Mouse (Mus musculus) bone marrow macrophage, adult 2 months (primary cell): ENCODE measurements around the gene Rpap3. TPM values are rescaled to one million over a fixed set of nuclear protein-coding genes. Genes with fewer than 3 reads are reported as not detected.

Experiments used
- H3K27ac ChIP-seq: 2 replicates; pipeline ENCODE4 v1.5.1; 2012; ENCODE audit warnings: low read depth, low read length; ENCODE audit not compliant: insufficient read depth
- H3K4me1 ChIP-seq: 2 replicates; pipeline ENCODE4 v1.6.1; 2012; ENCODE audit warnings: low read length; ENCODE audit not compliant: control insufficient read depth, insufficient read depth
- H3K4me3 ChIP-seq: 2 replicates; pipeline ENCODE4 v1.5.1; 2012; ENCODE audit warnings: mild to moderate bottlenecking, low read length, moderate library complexity; ENCODE audit not compliant: insufficient read depth
- CTCF ChIP-seq: IDR thresholded peaks from 2 replicates; pipeline ENCODE4 v1.5.1; 2012; ENCODE audit warnings: low read depth, mild to moderate bottlenecking, low read length, moderate library complexity
- POLR2A ChIP-seq: IDR thresholded peaks from 2 replicates; pipeline ENCODE4 v1.6.1; 2012; ENCODE audit warnings: mild to moderate bottlenecking, low read depth, low read length, borderline replicate concordance
- polyA plus RNA-seq: library from polyadenylated mRNA; stranded (reverse); fragments of >200 nt; gene quantifications from 2 replicates; pipeline ENCODE4 v1.2.4, GENCODE M21; 2012; ENCODE audit not compliant: missing spikeins, insufficient read depth, insufficient read length

Gene Rpap3
- polyA plus RNA-seq, 1 experiment = 10.4 TPM

DNA sequence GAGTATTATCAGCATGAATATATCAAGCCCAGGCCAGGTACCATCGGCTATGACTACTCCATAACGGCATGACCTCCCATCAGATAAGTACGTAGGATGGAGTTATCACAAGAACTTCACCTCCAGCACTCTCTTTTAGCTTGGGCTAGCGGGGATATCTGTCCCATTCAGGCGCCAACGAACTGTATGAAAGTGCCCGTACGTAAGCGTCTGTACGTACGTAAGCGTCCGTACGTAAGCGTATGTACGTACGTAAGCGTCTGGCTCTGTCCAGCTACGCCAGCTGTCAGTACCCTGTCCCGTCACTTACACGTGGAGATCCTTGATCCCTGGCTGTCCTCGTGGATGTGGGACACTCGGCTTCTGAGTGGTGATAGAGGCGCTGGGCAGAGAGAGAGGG lies 41.1 kb upstream of the Rpap3 start:
- Histone ChIP-seq H3K4me3 (no peak overlapping the region), H3K4me1 (peaks cover 7% of the 10 kb centered on the region; the same call in 1 of the 2 replicates), H3K27ac (no peak overlapping the region)
- TF ChIP-seq POLR2A = no peak
- no peak for TF ChIP-seq CTCF

DNA sequence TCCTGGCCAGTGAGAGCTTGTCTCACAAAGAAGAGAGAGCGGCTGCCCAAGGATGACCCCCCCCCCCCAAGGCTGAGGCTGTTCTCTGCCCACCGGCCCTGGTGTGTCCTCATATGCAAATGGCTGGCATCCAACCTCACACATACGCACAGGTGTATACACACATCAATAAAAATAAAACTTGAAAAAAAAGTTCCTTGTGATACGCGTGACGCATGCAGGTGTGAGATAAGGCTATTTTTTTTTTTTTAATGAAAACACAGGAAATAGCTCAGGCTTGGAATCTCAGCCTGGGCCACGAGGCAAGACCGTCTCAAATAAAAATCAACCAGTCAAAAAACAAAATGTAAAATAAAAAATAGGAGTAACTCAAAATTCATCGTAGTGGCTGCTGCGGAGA lies 40.7 kb upstream of the Rpap3 start:
- TF ChIP-seq CTCF (no peak), POLR2A (no peak)
- H3K27ac ChIP-seq = no peak overlapping the region
- H3K4me3 ChIP-seq = no peak overlapping the region
- H3K4me1 ChIP-seq = peaks cover 7% of the 10 kb centered on the region; the same call in 1 of the 2 replicates

DNA sequence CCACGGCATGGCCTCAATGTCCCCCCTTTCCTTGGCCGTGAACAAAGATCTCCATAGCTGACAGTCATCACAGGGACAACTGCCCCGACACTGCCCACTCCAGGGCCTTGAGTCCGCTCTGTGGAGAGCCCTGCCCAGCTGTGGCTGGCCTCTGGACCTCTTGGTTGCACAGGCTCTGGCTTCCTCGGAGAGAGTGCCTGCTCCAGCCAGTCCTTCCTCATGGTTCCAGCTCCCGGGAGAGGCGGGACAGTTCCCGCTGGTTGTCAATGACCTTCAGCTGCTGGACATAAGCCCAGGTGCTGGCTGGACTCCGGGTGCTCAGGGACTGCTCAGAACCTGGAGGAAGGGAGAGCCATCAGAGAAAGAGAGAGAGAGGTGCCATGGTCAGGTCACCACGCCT lies 39.7 kb upstream of the Rpap3 start:
- TF ChIP-seq POLR2A = no peak
- no peak for TF ChIP-seq CTCF
- no peak overlapping the region for H3K27ac ChIP-seq
- H3K4me3 ChIP-seq = no peak overlapping the region
- peaks cover under 1% of the 10 kb centered on the region; the same call in 1 of the 2 replicates for H3K4me1 ChIP-seq

- H3K27ac ChIP-seq = no peak overlapping the region
- H3K4me1 ChIP-seq = no peaks in the 10 kb centered on the region
- H3K4me3 ChIP-seq = no peak overlapping the region
- TF ChIP-seq POLR2A = no peak
Observed at GRCm38 (mm10) chr15:97744930-97745329, 39.3 kb upstream of the Rpap3 start.

DNA sequence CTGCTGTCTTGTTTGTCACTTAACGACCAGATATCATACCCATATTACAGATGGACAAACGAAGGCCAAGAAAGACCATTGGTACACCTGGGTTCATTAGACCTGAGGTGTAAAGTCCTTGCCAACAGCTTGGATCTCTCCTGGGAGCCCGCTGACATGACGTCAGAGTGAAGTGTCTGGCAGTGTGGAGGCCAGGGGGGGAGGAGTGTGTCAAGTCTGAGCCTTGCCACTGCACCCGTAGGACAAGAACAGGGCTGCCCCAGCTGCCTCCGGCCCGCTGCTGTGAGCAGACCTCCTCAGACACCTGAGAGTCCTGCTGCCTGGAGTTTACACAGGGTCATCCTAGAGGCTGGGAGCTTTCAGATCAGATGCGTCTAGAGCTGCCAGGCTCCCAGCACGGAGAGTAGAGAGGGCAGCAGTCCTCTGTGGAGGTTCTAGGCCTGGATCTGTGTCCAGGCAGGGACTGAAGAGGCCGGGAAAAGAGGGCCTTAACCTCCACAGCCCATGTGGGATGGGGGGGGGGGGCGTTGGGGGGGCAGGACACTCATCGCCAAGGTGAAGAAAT lies 38.4 kb upstream of the Rpap3 start:
- H3K4me1 ChIP-seq = no peaks in the 10 kb centered on the region
- H3K4me3 ChIP-seq = no peak overlapping the region
- no peak overlapping the region for H3K27ac ChIP-seq
- TF ChIP-seq CTCF (no peak), POLR2A (no peak)

GRCm38 (mm10) chr15:97743210-97743609 lies 37.6 kb upstream of the Rpap3 start:
- no peak overlapping the region for H3K4me3 ChIP-seq
- no peaks in the 10 kb centered on the region for H3K4me1 ChIP-seq
- no peak overlapping the region for H3K27ac ChIP-seq
- no peak for TF ChIP-seq CTCF
- no peak for TF ChIP-seq POLR2A

DNA sequence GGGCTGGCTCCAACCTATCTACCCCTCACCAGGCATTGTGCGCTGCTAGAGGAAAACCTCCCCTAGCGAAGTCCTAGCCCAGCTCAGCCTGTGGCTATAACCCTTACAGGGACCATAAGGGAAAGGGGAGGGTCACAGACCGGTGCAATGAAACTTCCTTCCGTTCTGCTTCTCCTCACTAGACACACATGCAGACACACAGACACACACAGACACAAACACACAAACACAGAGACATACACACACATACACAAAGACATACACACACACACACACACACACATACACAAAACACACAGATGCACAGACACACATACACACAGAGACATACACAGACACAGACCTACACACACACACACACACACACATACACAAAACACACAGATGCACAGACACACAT lies 37.0 kb upstream of the Rpap3 start:
- H3K4me1 ChIP-seq = no peaks in the 10 kb centered on the region
- no peak for TF ChIP-seq POLR2A
- TF ChIP-seq CTCF = no peak
- no peak overlapping the region for H3K27ac ChIP-seq
- H3K4me3 ChIP-seq = no peak overlapping the region

DNA sequence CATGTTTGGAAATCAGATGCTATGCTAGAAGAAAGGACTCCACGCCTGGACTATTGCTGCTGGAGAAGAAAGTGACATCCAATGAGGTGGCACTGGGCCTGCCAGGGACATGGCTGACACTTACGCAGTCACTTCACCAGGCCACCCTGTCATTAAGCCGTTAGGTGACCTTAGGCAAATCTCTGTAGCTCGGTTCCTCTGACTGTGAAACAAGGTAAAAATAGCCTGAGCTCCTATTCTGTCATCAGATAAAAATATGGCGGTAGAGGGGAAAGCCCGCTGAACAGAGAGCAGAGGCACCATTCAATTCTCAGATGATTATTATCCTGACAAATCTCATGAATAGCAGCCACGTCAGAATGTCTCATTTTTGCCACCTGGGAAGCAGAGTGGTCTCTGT lies 36.4 kb upstream of the Rpap3 start:
- no peak overlapping the region for H3K4me3 ChIP-seq
- H3K4me1 ChIP-seq = no peaks in the 10 kb centered on the region
- no peak for TF ChIP-seq POLR2A
- TF ChIP-seq CTCF = no peak
- H3K27ac ChIP-seq = no peak overlapping the region

DNA sequence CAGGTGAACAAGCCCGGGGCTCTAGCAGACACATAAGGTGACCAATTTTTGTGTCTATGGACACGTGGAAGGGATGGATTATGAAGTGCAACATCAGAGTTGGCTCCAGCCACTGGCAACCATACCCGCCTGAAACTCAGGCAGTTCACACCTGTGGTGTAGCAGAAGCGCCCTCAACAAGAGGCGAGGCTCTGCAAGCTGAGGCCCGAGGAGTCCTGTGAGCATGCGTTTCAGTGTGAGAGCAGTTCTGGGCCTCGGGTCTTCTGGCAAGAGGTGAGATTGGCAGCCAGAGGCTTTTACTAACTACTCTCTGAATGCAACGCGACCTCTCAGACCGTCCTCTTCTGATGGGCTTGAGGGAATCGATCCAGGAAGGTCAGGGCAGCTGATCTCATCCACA lies 36.0 kb upstream of the Rpap3 start:
- no peak overlapping the region for H3K4me3 ChIP-seq
- no peak overlapping the region for H3K27ac ChIP-seq
- TF ChIP-seq POLR2A (no peak), CTCF (no peak)
- no peaks in the 10 kb centered on the region for H3K4me1 ChIP-seq

DNA sequence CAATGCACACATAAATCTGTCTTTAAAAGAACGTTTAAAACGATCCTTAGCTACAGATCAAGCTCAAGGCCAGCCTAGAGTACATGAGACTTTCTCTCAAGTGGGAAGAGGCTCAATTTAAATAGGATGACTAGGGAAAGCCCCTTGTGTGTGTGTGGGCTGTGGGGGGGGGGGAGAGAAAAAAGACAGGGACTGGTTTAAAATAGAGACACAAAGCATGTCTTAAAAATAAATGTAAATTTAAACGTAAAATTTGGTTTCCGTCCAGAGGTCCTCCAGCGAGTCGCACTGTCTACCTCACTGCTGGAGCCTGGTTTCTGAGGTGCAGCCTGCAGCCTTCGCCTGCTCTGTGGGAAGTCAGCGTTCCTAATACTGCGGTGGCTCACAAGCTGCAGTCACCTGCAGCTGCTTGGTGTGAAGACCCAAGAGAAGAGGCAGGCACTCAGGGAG lies 34.7 kb upstream of the Rpap3 start:
- H3K27ac ChIP-seq = no peak overlapping the region
- H3K4me1 ChIP-seq = no peaks in the 10 kb centered on the region
- no peak overlapping the region for H3K4me3 ChIP-seq
- no peak for TF ChIP-seq CTCF
- no peak for TF ChIP-seq POLR2A

DNA sequence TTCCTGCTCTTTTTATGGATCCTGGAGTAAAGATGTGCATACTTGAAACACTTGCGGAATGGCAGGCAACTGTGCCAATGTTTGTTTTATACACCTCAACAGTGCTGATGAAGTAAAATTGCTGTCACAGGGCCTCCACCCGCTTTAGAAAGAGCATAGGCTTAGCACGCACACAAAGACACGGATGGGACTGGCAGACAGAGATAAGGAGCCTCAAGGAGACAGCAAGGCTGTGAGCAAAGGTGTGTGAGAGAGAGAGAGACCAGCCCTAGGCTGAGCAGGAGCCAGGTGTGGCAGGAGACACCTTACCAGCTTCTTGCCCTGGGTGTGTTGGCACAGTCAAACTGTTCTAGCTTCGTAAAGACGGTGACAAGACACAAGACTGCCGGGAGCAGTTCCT lies 33.3 kb upstream of the Rpap3 start:
- Histone ChIP-seq H3K4me1 (no peaks in the 10 kb centered on the region), H3K4me3 (no peak overlapping the region), H3K27ac (no peak overlapping the region)
- TF ChIP-seq CTCF (no peak), POLR2A (no peak)
